Mouse (Mus musculus) kidney, embryonic 15.5 days (tissue): Measurements from ENCODE around the gene Dars. TPM values are rescaled to one million over a fixed set of nuclear protein-coding genes. Genes with fewer than 3 reads are reported as not detected.

ENCODE experiments used
- ATAC-seq: fragments of 200-750 bp; cut with Nextera tagmentation; replicated peaks from 2 replicates; pipeline ENCODE4 v1.8.0; 2017; ENCODE audit warnings: moderate TSS enrichment; ENCODE audit not compliant: low FRiP score
- H3K27ac ChIP-seq: fragments of 300-500 bp; sonication (generic); 2 replicates; pipeline ENCODE4 v1.5.1; 2015; ENCODE audit warnings: mild to moderate bottlenecking, inconsistent platforms
- H3K27me3 ChIP-seq: fragments of 300-500 bp; sonication (generic); 2 replicates; pipeline ENCODE4 v1.6.1; 2015; ENCODE audit warnings: inconsistent platforms
- H3K36me3 ChIP-seq: fragments of 300-500 bp; sonication (generic); 2 replicates; pipeline ENCODE4 v1.6.1; 2015; ENCODE audit warnings: inconsistent platforms
- H3K4me1 ChIP-seq: fragments of 300-500 bp; sonication (generic); 2 replicates; pipeline ENCODE4 v1.6.1; 2015; ENCODE audit warnings: inconsistent platforms
- H3K4me2 ChIP-seq: fragments of 300-500 bp; sonication (generic); 2 replicates; pipeline ENCODE4 v1.6.1; 2015; ENCODE audit warnings: moderate library complexity, mild to moderate bottlenecking, inconsistent platforms
- H3K4me3 ChIP-seq: fragments of 300-500 bp; sonication (generic); replicated peaks from 2 replicates; pipeline ENCODE4 v1.5.1; 2015; ENCODE audit warnings: mild to moderate bottlenecking, inconsistent platforms
- H3K9ac ChIP-seq: fragments of 300-500 bp; sonication (generic); 2 replicates; pipeline ENCODE4 v1.6.1; 2015; ENCODE audit warnings: mild to moderate bottlenecking, inconsistent platforms
- H3K9me3 ChIP-seq: fragments of 300-500 bp; sonication (generic); replicated peaks from 2 replicates; pipeline ENCODE4 v1.6.1; 2016; ENCODE audit warnings: inconsistent platforms
- WGBS: fragments of 180-500 bp; shearing (Covaris S2); methylation state at CpG from one replicate; pipeline ENCODE4 v1.1.7; 2015; ENCODE audit warnings: mixed read lengths; 5-methylcytosine and 5-hydroxymethylcytosine counted together
- polyA plus RNA-seq: library from polyadenylated mRNA; unstranded; fragments of >200 nt; fragmentation: Nextera tagmentation; extraction: Ambion mirVana; gene quantifications from 2 replicates; pipeline ENCODE4 v1.2.1, GENCODE M21; 2015

The Dars gene
- 169 and 178 TPM in 2 replicates for polyA plus RNA-seq

- peak within 1 kb of the TSS; percentile 95 for H3K9ac ChIP-seq
- peak within 1 kb of the TSS; percentile 70 for H3K4me2 ChIP-seq
- H3K4me1 ChIP-seq, result peaks cover 7% of the 10 kb centered on the region; the same call in 1 of the 2 replicates
- no peaks in the 10 kb centered on the region for H3K9me3 ChIP-seq
- no peaks in the 10 kb centered on the region for H3K27me3 ChIP-seq
- WGBS, result under 1% methylated on average over 68 of the region's 68 CpGs
- H3K4me3 ChIP-seq, result peak within 1 kb of the TSS; percentile 92
- H3K36me3 ChIP-seq, result peaks cover 20% of the 10 kb centered on the region; the same call in 1 of the 2 replicates
- ATAC-seq, result peak; percentile 90
- H3K27ac ChIP-seq, result peak within 1 kb of the TSS; percentile 96
Observed at GRCm38 (mm10) chr1:128416584-128417532, at the start of gene Dars. TSS of gene Dars (minus strand) at chr1:128417368.

GRCm38 (mm10) chr1:128466828-128467227 lies 49.7 kb upstream of the Dars start:
- 33% methylated on average over 1 of the region's 1 CpGs for WGBS
- no peak overlapping the region for H3K27ac ChIP-seq
- H3K9me3 ChIP-seq, result no peaks in the 10 kb centered on the region
- H3K4me1 ChIP-seq, result no peaks in the 10 kb centered on the region; the same call in 1 of the 2 replicates
- H3K27me3 ChIP-seq, result peaks cover under 1% of the 10 kb centered on the region
- H3K36me3 ChIP-seq, result no peaks in the 10 kb centered on the region
- H3K4me2 ChIP-seq, result no peak overlapping the region
- H3K4me3 ChIP-seq, result no peak overlapping the region
- no peak for ATAC-seq
- no peak overlapping the region for H3K9ac ChIP-seq

GRCm38 (mm10) chr1:128463478-128463877 lies 46.3 kb upstream of the Dars start:
- H3K4me2 ChIP-seq, result no peak overlapping the region
- no peaks in the 10 kb centered on the region for H3K9me3 ChIP-seq
- no peaks in the 10 kb centered on the region for H3K36me3 ChIP-seq
- no peak overlapping the region for H3K27ac ChIP-seq
- no peak overlapping the region for H3K4me3 ChIP-seq
- H3K27me3 ChIP-seq, result peaks cover 9% of the 10 kb centered on the region
- no peak for ATAC-seq
- 75% methylated on average over 5 of the region's 5 CpGs for WGBS
- H3K9ac ChIP-seq, result no peak overlapping the region
- H3K4me1 ChIP-seq, result no peaks in the 10 kb centered on the region

GRCm38 (mm10) chr1:128462389-128462788 lies 45.2 kb upstream of the Dars start:
- H3K9me3 ChIP-seq, result no peaks in the 10 kb centered on the region
- H3K4me2 ChIP-seq, result no peak overlapping the region
- H3K27ac ChIP-seq, result no peak overlapping the region
- H3K4me1 ChIP-seq, result 0 out of 2 replicates have a peak, but pooled peaks cover 4% of the 10 kb centered on the region
- 73% methylated on average over 3 of the region's 3 CpGs for WGBS
- H3K9ac ChIP-seq, result no peak overlapping the region
- no peak for ATAC-seq
- no peaks in the 10 kb centered on the region for H3K36me3 ChIP-seq
- peaks cover 9% of the 10 kb centered on the region for H3K27me3 ChIP-seq
- no peak overlapping the region for H3K4me3 ChIP-seq

- WGBS, result 66% methylated on average over 6 of the region's 6 CpGs
- H3K36me3 ChIP-seq, result no peaks in the 10 kb centered on the region
- peaks cover 9% of the 10 kb centered on the region for H3K27me3 ChIP-seq
- H3K4me3 ChIP-seq, result no peak overlapping the region
- H3K4me1 ChIP-seq, result peaks cover 14% of the 10 kb centered on the region
- ATAC-seq, result no peak
- H3K9me3 ChIP-seq, result no peaks in the 10 kb centered on the region
- H3K4me2 ChIP-seq, result no peak overlapping the region
- H3K9ac ChIP-seq, result no peak overlapping the region
- H3K27ac ChIP-seq, result no peak overlapping the region
Observed at GRCm38 (mm10) chr1:128460780-128461179, 43.6 kb upstream of the Dars start.

GRCm38 (mm10) chr1:128459439-128459838 lies 42.3 kb upstream of the Dars start:
- Histone ChIP-seq H3K27me3 (peaks cover 9% of the 10 kb centered on the region), H3K4me3 (no peak overlapping the region), H3K4me1 (peaks cover 14% of the 10 kb centered on the region), H3K9me3 (no peaks in the 10 kb centered on the region), H3K36me3 (no peaks in the 10 kb centered on the region), H3K27ac (no peak overlapping the region), H3K4me2 (no peak overlapping the region), H3K9ac (no peak overlapping the region)
- 88% methylated on average over 1 of the region's 1 CpGs for WGBS
- no peak for ATAC-seq

GRCm38 (mm10) chr1:128459011-128459410 lies 41.8 kb upstream of the Dars start:
- H3K4me3 ChIP-seq, result no peak overlapping the region
- no peak overlapping the region for H3K4me2 ChIP-seq
- no peaks in the 10 kb centered on the region for H3K36me3 ChIP-seq
- H3K9me3 ChIP-seq, result no peaks in the 10 kb centered on the region
- H3K27me3 ChIP-seq, result peaks cover 9% of the 10 kb centered on the region
- H3K4me1 ChIP-seq, result peaks cover 14% of the 10 kb centered on the region
- 74% methylated on average over 3 of the region's 3 CpGs for WGBS
- no peak overlapping the region for H3K27ac ChIP-seq
- ATAC-seq, result no peak
- H3K9ac ChIP-seq, result no peak overlapping the region

GRCm38 (mm10) chr1:128456844-128457445 lies 39.8 kb upstream of the Dars start:
- WGBS, result 22% methylated on average over 18 of the region's 18 CpGs
- peak overlapping the region; percentile 49 for H3K4me2 ChIP-seq
- 0 out of 2 replicates have a peak overlapping the region, but pooled peaks have one; percentile 25 for H3K27ac ChIP-seq
- H3K4me3 ChIP-seq, result no peak overlapping the region; the same call in 1 of the 2 replicates
- H3K9me3 ChIP-seq, result no peaks in the 10 kb centered on the region
- peaks cover 9% of the 10 kb centered on the region for H3K27me3 ChIP-seq
- ATAC-seq, result peak; percentile 77
- 0 out of 2 replicates have a peak overlapping the region, but pooled peaks have one; percentile 5 for H3K9ac ChIP-seq
- peaks cover 14% of the 10 kb centered on the region for H3K4me1 ChIP-seq
- no peaks in the 10 kb centered on the region for H3K36me3 ChIP-seq

- H3K4me2 ChIP-seq, result no peak overlapping the region
- no peaks in the 10 kb centered on the region for H3K9me3 ChIP-seq
- 0 out of 2 replicates have a peak overlapping the region, but pooled peaks have one; percentile 25 for H3K27ac ChIP-seq
- H3K4me1 ChIP-seq, result peaks cover 14% of the 10 kb centered on the region
- H3K4me3 ChIP-seq, result no peak overlapping the region
- no peak for ATAC-seq
- no peaks in the 10 kb centered on the region for H3K36me3 ChIP-seq
- H3K27me3 ChIP-seq, result peaks cover 9% of the 10 kb centered on the region
- H3K9ac ChIP-seq, result no peak overlapping the region
- WGBS, result 86% methylated on average over 10 of the region's 10 CpGs
Observed at GRCm38 (mm10) chr1:128456271-128456670, 39.1 kb upstream of the Dars start.

- H3K4me3 ChIP-seq, result no peak overlapping the region
- no peak overlapping the region for H3K4me2 ChIP-seq
- no peak overlapping the region for H3K9ac ChIP-seq
- no peak overlapping the region for H3K27ac ChIP-seq
- H3K27me3 ChIP-seq, result no peaks in the 10 kb centered on the region
- H3K9me3 ChIP-seq, result no peaks in the 10 kb centered on the region
- H3K4me1 ChIP-seq, result peaks cover 8% of the 10 kb centered on the region
- 75% methylated on average over 3 of the region's 3 CpGs for WGBS
- no peak for ATAC-seq
- no peaks in the 10 kb centered on the region for H3K36me3 ChIP-seq
Observed at GRCm38 (mm10) chr1:128452210-128452609, 35.0 kb upstream of the Dars start.

- WGBS, result 89% methylated on average over 4 of the region's 4 CpGs
- Histone ChIP-seq H3K9ac (no peak overlapping the region), H3K36me3 (no peaks in the 10 kb centered on the region), H3K27ac (no peak overlapping the region), H3K4me2 (no peak overlapping the region), H3K4me3 (no peak overlapping the region), H3K27me3 (no peaks in the 10 kb centered on the region), H3K9me3 (no peaks in the 10 kb centered on the region), H3K4me1 (no peaks in the 10 kb centered on the region)
- ATAC-seq, result no peak
Observed at GRCm38 (mm10) chr1:128451183-128451582, 34.0 kb upstream of the Dars start.
